Mouse (Mus musculus): Measurements from ENCODE around the gene Itk. TPM values are rescaled to one million over a fixed set of nuclear protein-coding genes. Genes with fewer than 3 reads are reported as not detected.
A peak's percentile ranks its signal among the peaks of the same experiment; 100 is the strongest.

Itk gene
- polyA plus RNA-seq, 1 experiment, result 11.5 TPM

DNA sequence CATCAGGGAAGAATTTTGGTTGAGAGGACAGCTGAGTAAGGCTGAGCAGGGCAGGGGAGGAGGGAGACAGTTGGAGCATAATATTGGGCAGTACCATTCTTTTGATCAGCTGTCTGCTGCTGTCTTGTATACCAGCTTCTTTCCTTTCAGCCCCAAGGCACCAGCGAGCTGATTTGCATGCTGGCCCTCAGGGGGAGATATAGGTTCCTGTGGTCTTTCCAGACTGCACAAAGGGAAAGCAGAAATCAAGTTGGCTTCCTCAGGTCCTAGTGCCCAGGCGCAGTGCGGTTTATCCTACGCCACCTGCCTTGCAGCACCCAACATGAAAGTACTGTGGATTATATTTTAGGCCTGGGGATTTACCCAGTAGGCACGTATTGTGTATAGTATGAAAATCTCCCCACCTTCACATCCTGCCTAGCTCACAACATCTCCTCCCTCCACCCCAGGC, 9.6 kb upstream of the Itk start:
- WGBS, result 10% methylated on average over 5 of the region's 5 CpGs
- H3K27me3 ChIP-seq (ENCODE audit: control insufficient read depth, insufficient read depth, low read length), result no peaks in the 10 kb centered on the region
- no peaks in the 10 kb centered on the region for H3K36me3 ChIP-seq (ENCODE audit: control insufficient read depth, insufficient read depth, low read length)
- peak; percentile 68 to 71 for DNase-seq (ENCODE audit: low read depth in 1 of 2, low spot score in 2 of 2)
- peak overlapping the region; percentile 26 for H3K27ac ChIP-seq (ENCODE audit: insufficient read depth, low read length)
- TF ChIP-seq CTCF (IDR thresholded peaks at IDR 0.05; ENCODE audit: extremely low read depth, insufficient read depth, insufficient read length, insufficient replicate concordance), result no peak
- TF ChIP-seq POLR2A (IDR thresholded peaks at IDR 0.05; ENCODE audit: low read depth, low read length), result no peak
- peaks cover 17% of the 10 kb centered on the region; the same call in 1 of the 2 replicates for H3K4me1 ChIP-seq (ENCODE audit: control insufficient read depth, insufficient read depth, insufficient read length)
- no peak overlapping the region for H3K4me3 ChIP-seq (ENCODE audit: extremely low read depth, insufficient read depth, insufficient read length)

DNA sequence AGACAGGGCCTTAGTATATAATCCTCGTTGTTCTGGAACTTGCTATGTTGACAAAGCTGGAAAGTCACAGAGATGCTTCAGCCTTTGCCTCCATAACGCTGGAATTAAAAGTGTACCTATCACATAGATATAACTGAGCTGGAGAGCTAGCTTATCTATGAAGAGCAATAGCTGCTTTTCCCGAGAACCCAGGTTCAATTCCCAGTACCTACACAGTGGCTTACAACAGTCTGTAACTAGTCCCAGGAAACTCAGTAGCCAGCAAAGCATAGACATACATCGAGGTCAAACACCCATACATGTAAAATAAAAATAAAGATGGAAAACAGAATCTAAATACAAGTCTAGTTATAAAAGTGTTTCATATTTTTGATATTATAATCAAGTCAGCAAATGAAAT, 9.2 kb upstream of the Itk start:
- Histone ChIP-seq H3K27ac (ENCODE audit: insufficient read depth, low read length) (peak overlapping the region; percentile 26; the same call in 1 of the 2 replicates), H3K4me1 (ENCODE audit: control insufficient read depth, insufficient read depth, insufficient read length) (peaks cover 17% of the 10 kb centered on the region; the same call in 1 of the 2 replicates), H3K36me3 (ENCODE audit: control insufficient read depth, insufficient read depth, low read length) (no peaks in the 10 kb centered on the region), H3K27me3 (ENCODE audit: control insufficient read depth, insufficient read depth, low read length) (no peaks in the 10 kb centered on the region), H3K4me3 (ENCODE audit: extremely low read depth, insufficient read depth, insufficient read length) (no peak overlapping the region)
- DNase-seq (ENCODE audit: low read depth in 1 of 2, low spot score in 2 of 2), result no peak
- TF ChIP-seq CTCF (IDR thresholded peaks at IDR 0.05; ENCODE audit: extremely low read depth, insufficient read depth, insufficient read length, insufficient replicate concordance), result no peak
- no peak for TF ChIP-seq POLR2A (IDR thresholded peaks at IDR 0.05; ENCODE audit: low read depth, low read length)
- WGBS, result 70% methylated on average over 4 of the region's 4 CpGs

DNA sequence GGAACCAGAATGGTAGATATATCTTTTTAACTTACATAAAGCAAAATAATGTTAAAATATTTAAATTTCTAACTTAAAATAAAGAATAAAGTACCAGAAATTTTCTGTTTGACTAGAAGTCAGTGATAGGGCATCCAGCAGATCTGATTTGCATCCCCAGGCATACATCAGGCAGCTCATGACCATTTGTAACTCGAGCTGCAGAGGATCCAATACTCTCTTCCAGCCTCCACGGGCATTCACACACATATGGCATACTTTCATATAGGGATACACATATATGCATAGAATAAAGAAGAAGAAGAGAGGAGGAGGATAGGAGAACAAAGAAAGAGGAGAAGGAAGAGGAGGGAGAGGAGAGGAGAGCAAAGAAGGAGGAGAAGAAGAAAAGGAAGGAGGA, 8.6 kb upstream of the Itk start:
- TF ChIP-seq POLR2A (IDR thresholded peaks at IDR 0.05; ENCODE audit: low read depth, low read length) (no peak), CTCF (IDR thresholded peaks at IDR 0.05; ENCODE audit: extremely low read depth, insufficient read depth, insufficient read length, insufficient replicate concordance) (no peak)
- H3K27me3 ChIP-seq (ENCODE audit: control insufficient read depth, insufficient read depth, low read length), result no peaks in the 10 kb centered on the region
- H3K36me3 ChIP-seq (ENCODE audit: control insufficient read depth, insufficient read depth, low read length), result no peaks in the 10 kb centered on the region
- DNase-seq (ENCODE audit: low read depth in 1 of 2, low spot score in 2 of 2), result no peak
- no peak overlapping the region for H3K27ac ChIP-seq (ENCODE audit: insufficient read depth, low read length)
- peaks cover 17% of the 10 kb centered on the region; the same call in 1 of the 2 replicates for H3K4me1 ChIP-seq (ENCODE audit: control insufficient read depth, insufficient read depth, insufficient read length)
- 71% methylated on average over 2 of the region's 2 CpGs for WGBS
- H3K4me3 ChIP-seq (ENCODE audit: extremely low read depth, insufficient read depth, insufficient read length), result no peak overlapping the region

DNA sequence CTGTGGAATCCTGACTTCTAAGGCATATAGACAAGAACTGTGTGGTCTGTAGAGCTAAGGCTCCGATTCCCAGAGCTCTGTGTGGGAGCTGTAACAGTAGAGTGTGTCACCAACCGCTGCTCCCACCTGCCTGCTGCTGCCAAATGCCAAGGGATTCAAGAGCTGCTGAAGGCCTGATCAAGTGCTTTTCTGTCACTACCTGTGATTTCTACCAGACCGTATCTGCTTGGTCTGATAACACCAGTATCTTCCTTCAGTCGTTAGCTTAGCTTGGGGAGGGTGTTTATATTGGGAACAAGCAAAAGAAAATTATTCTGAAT, 7.5 kb upstream of the Itk start:
- peak overlapping the region; percentile 67; the same call in 1 of the 2 replicates for H3K27ac ChIP-seq (ENCODE audit: insufficient read depth, low read length)
- 68% methylated on average over 4 of the region's 4 CpGs for WGBS
- peaks cover 17% of the 10 kb centered on the region; the same call in 1 of the 2 replicates for H3K4me1 ChIP-seq (ENCODE audit: control insufficient read depth, insufficient read depth, insufficient read length)
- TF ChIP-seq POLR2A (IDR thresholded peaks at IDR 0.05; ENCODE audit: low read depth, low read length) (no peak), CTCF (IDR thresholded peaks at IDR 0.05; ENCODE audit: extremely low read depth, insufficient read depth, insufficient read length, insufficient replicate concordance) (no peak)
- no peak overlapping the region for H3K4me3 ChIP-seq (ENCODE audit: extremely low read depth, insufficient read depth, insufficient read length)
- H3K36me3 ChIP-seq (ENCODE audit: control insufficient read depth, insufficient read depth, low read length), result no peaks in the 10 kb centered on the region
- no peaks in the 10 kb centered on the region for H3K27me3 ChIP-seq (ENCODE audit: control insufficient read depth, insufficient read depth, low read length)
- DNase-seq (ENCODE audit: low read depth in 1 of 2, low spot score in 2 of 2), result no peak

DNA sequence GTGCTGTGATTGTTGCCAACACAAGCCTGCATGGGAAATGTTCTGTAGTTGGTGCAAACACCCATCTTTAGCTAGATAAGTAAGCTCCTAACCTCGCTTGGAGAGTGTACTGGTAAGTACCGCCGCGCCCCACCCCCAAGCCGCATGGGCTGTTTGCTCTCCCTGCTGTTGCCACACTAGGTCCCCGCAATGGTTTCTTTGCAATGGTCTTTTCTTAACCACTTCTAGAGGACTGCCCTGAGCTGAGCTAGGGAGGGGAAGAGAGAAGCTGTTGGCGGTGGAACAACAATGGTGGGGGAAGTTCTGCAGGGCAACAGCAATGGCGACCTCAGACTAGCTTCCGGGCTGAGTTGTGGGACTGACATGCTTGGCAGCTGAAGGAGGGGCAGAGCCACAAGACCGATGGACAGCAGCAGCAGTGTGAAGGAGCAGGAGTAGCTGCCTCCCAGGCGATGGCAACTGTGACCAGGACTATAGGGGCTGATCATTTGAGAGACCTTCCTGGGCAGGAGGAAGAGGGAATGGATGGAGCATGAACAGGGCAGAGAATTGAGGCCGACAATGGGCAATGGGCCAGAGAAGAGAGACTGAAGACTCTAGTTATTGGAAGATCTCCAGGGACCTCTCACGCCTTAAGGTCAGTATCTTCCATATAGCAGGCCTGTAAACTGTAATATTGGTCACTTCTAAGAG, 7.0 kb upstream of the Itk start, which contains the start of gene Fam71b:
Gene Fam71b (plus strand): TSS at position 393 of the 693 bp plus-strand sequence.
- Histone ChIP-seq H3K27ac (ENCODE audit: insufficient read depth, low read length) (peak within 1 kb of the TSS; percentile 67), H3K4me1 (ENCODE audit: control insufficient read depth, insufficient read depth, insufficient read length) (peaks cover 20% of the 10 kb centered on the region; the same call in 1 of the 2 replicates), H3K4me3 (ENCODE audit: extremely low read depth, insufficient read depth, insufficient read length) (no peak within 1 kb of the TSS), H3K36me3 (ENCODE audit: control insufficient read depth, insufficient read depth, low read length) (no peaks in the 10 kb centered on the region), H3K27me3 (ENCODE audit: control insufficient read depth, insufficient read depth, low read length) (no peaks in the 10 kb centered on the region)
- DNase-seq (ENCODE audit: low read depth in 1 of 2, low spot score in 2 of 2), result peak in 1 of 2 experiments; percentile 30
- 60% methylated on average over 13 of the region's 13 CpGs for WGBS
- no peak for TF ChIP-seq CTCF (IDR thresholded peaks at IDR 0.05; ENCODE audit: extremely low read depth, insufficient read depth, insufficient read length, insufficient replicate concordance)
- TF ChIP-seq POLR2A (IDR thresholded peaks at IDR 0.05; ENCODE audit: low read depth, low read length), result no peak

DNA sequence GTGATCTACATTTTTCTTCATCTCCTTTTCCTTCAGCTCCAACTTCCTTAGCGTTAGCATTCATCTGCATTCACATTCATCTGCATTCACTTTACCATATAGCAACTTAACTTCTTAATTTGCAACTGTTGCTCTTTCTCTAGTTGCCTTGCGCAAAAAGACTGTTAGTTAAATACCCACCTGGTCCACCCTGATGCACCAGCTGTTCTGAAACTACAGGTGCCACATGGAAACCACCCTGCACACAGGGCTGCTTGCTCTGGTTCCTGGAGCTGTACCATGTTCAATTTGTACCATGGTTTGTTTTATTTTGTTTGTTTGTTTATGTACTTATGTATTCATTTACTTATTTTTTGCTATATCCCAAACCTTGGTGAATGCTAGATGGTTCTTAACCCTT, 6.4 kb upstream of the Itk start:
- TF ChIP-seq CTCF (IDR thresholded peaks at IDR 0.05; ENCODE audit: extremely low read depth, insufficient read depth, insufficient read length, insufficient replicate concordance) (no peak), POLR2A (IDR thresholded peaks at IDR 0.05; ENCODE audit: low read depth, low read length) (no peak)
- WGBS, result 88% methylated on average over 2 of the region's 2 CpGs
- H3K27me3 ChIP-seq (ENCODE audit: control insufficient read depth, insufficient read depth, low read length), result no peaks in the 10 kb centered on the region

DNA sequence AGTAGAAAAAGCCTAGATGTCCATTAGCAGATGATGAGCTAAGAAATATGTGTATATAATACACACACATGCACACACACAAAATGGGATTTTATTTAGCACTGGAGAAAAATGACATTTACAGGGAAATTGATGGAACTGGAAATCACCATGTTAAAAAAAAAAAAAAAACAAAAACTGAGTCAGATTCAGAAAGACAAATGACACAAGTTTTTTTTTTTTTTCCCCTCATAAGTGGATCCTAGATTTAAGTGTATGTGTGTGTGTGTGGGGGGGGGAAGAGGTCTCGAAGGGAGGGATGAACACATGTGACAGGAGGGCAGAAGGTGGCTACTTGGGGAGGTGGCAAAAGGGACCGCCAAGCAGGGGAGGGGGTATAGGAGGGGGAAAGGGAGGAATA, 5.8 kb upstream of the Itk start:
- Histone ChIP-seq H3K27ac (ENCODE audit: insufficient read depth, low read length) (no peak overlapping the region), H3K27me3 (ENCODE audit: control insufficient read depth, insufficient read depth, low read length) (no peaks in the 10 kb centered on the region), H3K4me1 (ENCODE audit: control insufficient read depth, insufficient read depth, insufficient read length) (peaks cover 23% of the 10 kb centered on the region; the same call in 1 of the 2 replicates), H3K4me3 (ENCODE audit: extremely low read depth, insufficient read depth, insufficient read length) (no peak overlapping the region), H3K36me3 (ENCODE audit: control insufficient read depth, insufficient read depth, low read length) (no peaks in the 10 kb centered on the region)
- WGBS, result 87% methylated on average over 2 of the region's 2 CpGs
- TF ChIP-seq POLR2A (IDR thresholded peaks at IDR 0.05; ENCODE audit: low read depth, low read length) (no peak), CTCF (IDR thresholded peaks at IDR 0.05; ENCODE audit: extremely low read depth, insufficient read depth, insufficient read length, insufficient replicate concordance) (no peak)
- no peak for DNase-seq (ENCODE audit: low read depth in 1 of 2, low spot score in 2 of 2)

More for the DNA sequence above, 6.4 kb upstream of the Itk start:
- no peak overlapping the region for H3K4me3 ChIP-seq (ENCODE audit: extremely low read depth, insufficient read depth, insufficient read length)
- peaks cover 20% of the 10 kb centered on the region; the same call in 1 of the 2 replicates for H3K4me1 ChIP-seq (ENCODE audit: control insufficient read depth, insufficient read depth, insufficient read length)
- no peak for DNase-seq (ENCODE audit: low read depth in 1 of 2, low spot score in 2 of 2)
- peak overlapping the region; percentile 41; the same call in 1 of the 2 replicates for H3K27ac ChIP-seq (ENCODE audit: insufficient read depth, low read length)
- no peaks in the 10 kb centered on the region for H3K36me3 ChIP-seq (ENCODE audit: control insufficient read depth, insufficient read depth, low read length)
